Mouse (Mus musculus): ENCODE results near the gene Stpg4. TPM values are rescaled to one million over a fixed set of nuclear protein-coding genes. Genes with fewer than 3 reads are reported as not detected.

Stpg4 gene
- polyA plus RNA-seq, 1 experiment, result 0.21 TPM

GRCm38 (mm10) chr17:87441537-87441936, 14.0 kb upstream of the Stpg4 start:
- H3K36me3 ChIP-seq (ENCODE audit: control insufficient read depth, insufficient read depth, low read length), result peaks cover 3% of the 10 kb centered on the region
- WGBS, result 65% methylated on average over 2 of the region's 2 CpGs
- no peak for DNase-seq (ENCODE audit: low read depth in 1 of 2, low spot score in 2 of 2)
- H3K27ac ChIP-seq (ENCODE audit: insufficient read depth, low read length), result no peak overlapping the region
- no peak overlapping the region for H3K4me3 ChIP-seq (ENCODE audit: extremely low read depth, insufficient read depth, insufficient read length)
- H3K27me3 ChIP-seq (ENCODE audit: control insufficient read depth, insufficient read depth, low read length), result no peaks in the 10 kb centered on the region
- TF ChIP-seq POLR2A (IDR thresholded peaks at IDR 0.05; ENCODE audit: low read depth, low read length), result no peak
- H3K4me1 ChIP-seq (ENCODE audit: control insufficient read depth, insufficient read depth, insufficient read length), result peaks cover 2% of the 10 kb centered on the region

DNA sequence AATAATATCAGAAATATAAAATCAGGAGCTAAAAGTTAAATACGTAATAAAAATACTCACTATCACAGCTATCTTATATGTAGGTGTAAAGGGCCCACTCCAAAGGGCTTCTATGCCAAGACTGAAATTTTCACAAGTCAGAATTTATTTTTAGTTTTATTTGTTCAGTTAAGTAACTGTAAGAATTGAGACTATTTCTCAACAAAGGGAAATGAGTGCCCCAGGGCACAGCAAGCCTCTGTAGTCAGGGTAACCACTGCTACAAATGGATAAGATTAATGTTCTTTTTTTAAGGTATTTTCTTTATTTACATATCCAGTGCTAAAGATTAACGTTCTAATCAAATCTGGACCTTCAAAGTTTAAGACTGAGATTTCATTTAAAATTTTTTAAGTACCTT, 11.9 kb upstream of the Stpg4 start:
- no peak for DNase-seq (ENCODE audit: low read depth in 1 of 2, low spot score in 2 of 2)
- H3K36me3 ChIP-seq (ENCODE audit: control insufficient read depth, insufficient read depth, low read length), result peaks cover 13% of the 10 kb centered on the region
- no peak overlapping the region for H3K4me3 ChIP-seq (ENCODE audit: extremely low read depth, insufficient read depth, insufficient read length)
- H3K4me1 ChIP-seq (ENCODE audit: control insufficient read depth, insufficient read depth, insufficient read length), result peaks cover 2% of the 10 kb centered on the region
- H3K27ac ChIP-seq (ENCODE audit: insufficient read depth, low read length), result no peak overlapping the region
- WGBS, result 76% methylated on average over 2 of the region's 2 CpGs
- no peaks in the 10 kb centered on the region for H3K27me3 ChIP-seq (ENCODE audit: control insufficient read depth, insufficient read depth, low read length)
- TF ChIP-seq CTCF (IDR thresholded peaks at IDR 0.05; ENCODE audit: extremely low read depth, insufficient read depth, insufficient read length, insufficient replicate concordance) (no peak), POLR2A (IDR thresholded peaks at IDR 0.05; ENCODE audit: low read depth, low read length) (no peak)

DNA sequence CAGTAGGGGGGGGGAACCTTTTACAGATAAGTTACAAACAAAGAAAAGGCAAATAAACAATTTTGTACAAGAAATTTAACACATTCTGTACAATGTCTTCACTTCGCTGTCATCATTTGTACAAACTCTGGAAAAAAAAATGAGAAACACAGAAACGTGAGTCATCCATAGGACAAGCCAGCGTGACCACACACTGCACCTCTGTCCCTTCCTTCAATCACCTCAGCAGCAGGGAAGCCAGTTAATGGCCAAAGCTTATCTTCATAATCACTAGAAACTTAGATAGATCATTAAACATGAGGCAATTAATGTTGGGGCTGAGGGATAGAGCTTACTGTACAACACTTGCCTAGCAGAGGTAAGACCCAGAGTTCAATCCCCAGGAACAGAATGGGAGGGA, 6.4 kb upstream of the Stpg4 start:
- Histone ChIP-seq H3K4me1 (ENCODE audit: control insufficient read depth, insufficient read depth, insufficient read length) (no peaks in the 10 kb centered on the region), H3K27ac (ENCODE audit: insufficient read depth, low read length) (no peak overlapping the region), H3K27me3 (ENCODE audit: control insufficient read depth, insufficient read depth, low read length) (no peaks in the 10 kb centered on the region), H3K4me3 (ENCODE audit: extremely low read depth, insufficient read depth, insufficient read length) (no peak overlapping the region), H3K36me3 (ENCODE audit: control insufficient read depth, insufficient read depth, low read length) (peaks cover 27% of the 10 kb centered on the region)
- WGBS, result 93% methylated on average over 3 of the region's 3 CpGs
- no peak for DNase-seq (ENCODE audit: low read depth in 1 of 2, low spot score in 2 of 2)
- no peak for TF ChIP-seq POLR2A (IDR thresholded peaks at IDR 0.05; ENCODE audit: low read depth, low read length)
- TF ChIP-seq CTCF (IDR thresholded peaks at IDR 0.05; ENCODE audit: extremely low read depth, insufficient read depth, insufficient read length, insufficient replicate concordance), result no peak

GRCm38 (mm10) chr17:87432743-87433142, 5.2 kb upstream of the Stpg4 start:
- DNase-seq (ENCODE audit: low read depth in 1 of 2, low spot score in 2 of 2), result no peak
- H3K36me3 ChIP-seq (ENCODE audit: control insufficient read depth, insufficient read depth, low read length), result peaks cover 28% of the 10 kb centered on the region
- WGBS, result 95% methylated on average over 5 of the region's 5 CpGs

DNA sequence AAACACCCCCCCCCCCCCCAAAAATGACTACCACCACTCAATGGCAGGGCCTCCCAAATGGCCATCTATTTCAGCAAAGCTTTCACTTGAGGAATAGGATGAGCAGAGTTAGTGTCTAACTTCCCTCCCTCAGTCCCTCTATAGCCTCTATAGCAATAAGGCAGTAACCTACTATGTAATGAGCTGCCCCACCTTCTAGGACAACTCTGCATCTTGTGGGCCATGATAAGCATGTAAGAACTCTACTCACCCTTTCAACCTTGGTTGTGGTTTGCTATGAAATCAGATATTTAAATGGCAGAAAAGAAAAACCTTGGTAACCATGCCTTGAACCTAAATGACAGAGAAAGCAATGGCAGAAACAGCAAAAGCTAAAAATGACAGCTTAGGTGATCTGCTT, 4.8 kb upstream of the Stpg4 start:
- Histone ChIP-seq H3K4me1 (ENCODE audit: control insufficient read depth, insufficient read depth, insufficient read length) (no peaks in the 10 kb centered on the region), H3K27me3 (ENCODE audit: control insufficient read depth, insufficient read depth, low read length) (no peaks in the 10 kb centered on the region), H3K36me3 (ENCODE audit: control insufficient read depth, insufficient read depth, low read length) (peaks cover 28% of the 10 kb centered on the region), H3K4me3 (ENCODE audit: extremely low read depth, insufficient read depth, insufficient read length) (no peak overlapping the region), H3K27ac (ENCODE audit: insufficient read depth, low read length) (no peak overlapping the region)
- no peak for DNase-seq (ENCODE audit: low read depth in 1 of 2, low spot score in 2 of 2)
- TF ChIP-seq CTCF (IDR thresholded peaks at IDR 0.05; ENCODE audit: extremely low read depth, insufficient read depth, insufficient read length, insufficient replicate concordance), result no peak
- TF ChIP-seq POLR2A (IDR thresholded peaks at IDR 0.05; ENCODE audit: low read depth, low read length), result no peak

More at GRCm38 (mm10) chr17:87432743-87433142, 5.2 kb upstream of the Stpg4 start:
- H3K27me3 ChIP-seq (ENCODE audit: control insufficient read depth, insufficient read depth, low read length), result no peaks in the 10 kb centered on the region
- H3K27ac ChIP-seq (ENCODE audit: insufficient read depth, low read length), result no peak overlapping the region
- H3K4me1 ChIP-seq (ENCODE audit: control insufficient read depth, insufficient read depth, insufficient read length), result no peaks in the 10 kb centered on the region
- no peak overlapping the region for H3K4me3 ChIP-seq (ENCODE audit: extremely low read depth, insufficient read depth, insufficient read length)
- TF ChIP-seq CTCF (IDR thresholded peaks at IDR 0.05; ENCODE audit: extremely low read depth, insufficient read depth, insufficient read length, insufficient replicate concordance) (no peak), POLR2A (IDR thresholded peaks at IDR 0.05; ENCODE audit: low read depth, low read length) (no peak)

DNA sequence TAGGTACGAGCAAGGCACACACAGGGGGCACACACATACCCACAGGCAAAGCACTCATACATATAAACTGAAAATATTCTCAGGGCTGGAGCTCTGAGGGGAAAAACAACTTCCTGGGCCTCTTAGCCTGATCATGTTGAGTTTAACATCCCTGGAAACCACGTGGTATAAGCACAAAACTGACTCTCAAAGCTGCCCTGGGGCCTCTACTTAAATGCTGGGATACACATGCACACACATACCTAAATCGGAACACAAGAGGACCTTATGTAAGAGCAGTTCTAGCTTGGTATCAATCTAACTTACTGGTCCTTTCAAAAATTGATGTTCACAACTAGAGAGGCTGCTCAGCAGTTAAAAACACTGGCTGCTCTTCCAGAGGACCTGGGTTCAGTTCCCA, 1.9 kb upstream of the Stpg4 start:
- H3K27ac ChIP-seq (ENCODE audit: insufficient read depth, low read length), result no peak overlapping the region
- H3K27me3 ChIP-seq (ENCODE audit: control insufficient read depth, insufficient read depth, low read length), result no peaks in the 10 kb centered on the region
- TF ChIP-seq POLR2A (IDR thresholded peaks at IDR 0.05; ENCODE audit: low read depth, low read length), result no peak
- no peak for TF ChIP-seq CTCF (IDR thresholded peaks at IDR 0.05; ENCODE audit: extremely low read depth, insufficient read depth, insufficient read length, insufficient replicate concordance)
- WGBS, result 92% methylated on average over 3 of the region's 3 CpGs
- no peaks in the 10 kb centered on the region for H3K4me1 ChIP-seq (ENCODE audit: control insufficient read depth, insufficient read depth, insufficient read length)
- DNase-seq (ENCODE audit: low read depth in 1 of 2, low spot score in 2 of 2), result no peak
- peaks cover 18% of the 10 kb centered on the region for H3K36me3 ChIP-seq (ENCODE audit: control insufficient read depth, insufficient read depth, low read length)
- H3K4me3 ChIP-seq (ENCODE audit: extremely low read depth, insufficient read depth, insufficient read length), result no peak overlapping the region

DNA sequence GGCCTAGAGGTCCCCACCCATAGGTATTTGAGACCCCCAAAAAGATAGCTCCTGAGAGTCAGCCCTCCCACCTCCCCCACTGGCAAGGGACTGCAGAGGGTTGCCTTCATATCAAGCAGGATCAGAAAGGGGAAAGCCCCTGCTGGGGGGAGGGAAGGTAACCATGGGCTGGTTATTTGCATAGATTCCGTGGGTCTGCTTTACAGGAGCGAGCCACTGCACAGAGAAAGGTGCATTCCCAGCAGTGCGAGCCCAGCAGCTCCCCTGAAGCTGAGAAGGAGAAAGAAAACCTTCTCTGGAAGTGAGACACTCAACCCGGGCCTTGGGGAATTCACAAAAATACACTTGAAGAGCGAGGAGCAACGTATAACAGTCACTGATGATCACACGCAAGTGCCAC, 9.5 kb downstream of the Stpg4 start:
- peak in 1 of 2 experiments; percentile 15 for DNase-seq (ENCODE audit: low read depth in 1 of 2, low spot score in 2 of 2)
- 69% methylated on average over 7 of the region's 7 CpGs for WGBS
- no peak for TF ChIP-seq POLR2A (IDR thresholded peaks at IDR 0.05; ENCODE audit: low read depth, low read length)
- no peak for TF ChIP-seq CTCF (IDR thresholded peaks at IDR 0.05; ENCODE audit: extremely low read depth, insufficient read depth, insufficient read length, insufficient replicate concordance)
- no peak overlapping the region for H3K4me3 ChIP-seq (ENCODE audit: extremely low read depth, insufficient read depth, insufficient read length)
- H3K36me3 ChIP-seq (ENCODE audit: control insufficient read depth, insufficient read depth, low read length), result no peaks in the 10 kb centered on the region
- H3K27ac ChIP-seq (ENCODE audit: insufficient read depth, low read length), result no peak overlapping the region
- no peaks in the 10 kb centered on the region for H3K27me3 ChIP-seq (ENCODE audit: control insufficient read depth, insufficient read depth, low read length)
- H3K4me1 ChIP-seq (ENCODE audit: control insufficient read depth, insufficient read depth, insufficient read length), result no peaks in the 10 kb centered on the region

Data from spleen, adult 2 months (tissue).